Mouse (Mus musculus) liver, embryonic 16.5 days (tissue): ENCODE results near the gene Mknk1. TPM values are rescaled to one million over a fixed set of nuclear protein-coding genes. Genes with fewer than 3 reads are reported as not detected.
A peak's percentile ranks its signal among the peaks of the same experiment; 100 is the strongest.

Experiments
- ATAC-seq: fragments of 200-750 bp; cut with Nextera tagmentation; 2 replicates; pipeline ENCODE4 v1.8.0; 2017; ENCODE audit warnings: low read depth, mild to moderate bottlenecking, moderate number of reproducible peaks, moderate library complexity
- H3K27ac ChIP-seq: fragments of 300-500 bp; sonication (generic); 2 replicates; pipeline ENCODE4 v1.5.1; 2014; ENCODE audit warnings: mild to moderate bottlenecking, low read length
- H3K27me3 ChIP-seq: fragments of 300-500 bp; sonication (generic); 2 replicates; pipeline ENCODE4 v1.6.1; 2014; ENCODE audit warnings: low read depth, low read length, mixed read lengths; ENCODE audit not compliant: control insufficient read depth, insufficient read depth
- H3K36me3 ChIP-seq: fragments of 300-500 bp; sonication (generic); 2 replicates; pipeline ENCODE4 v1.6.1; 2014; ENCODE audit warnings: mild to moderate bottlenecking; ENCODE audit not compliant: control insufficient read depth, insufficient read depth
- H3K4me1 ChIP-seq: fragments of 300-500 bp; sonication (generic); 2 replicates; pipeline ENCODE4 v1.6.1; 2014; ENCODE audit warnings: low read depth, low read length, mixed read lengths; ENCODE audit not compliant: control insufficient read depth
- H3K4me2 ChIP-seq: fragments of 300-500 bp; sonication (generic); 2 replicates; pipeline ENCODE4 v1.6.1; 2014; ENCODE audit warnings: low read depth, low read length, mixed read lengths
- H3K4me3 ChIP-seq: fragments of 300-500 bp; sonication (generic); 2 replicates; pipeline ENCODE4 v1.5.1; 2014; ENCODE audit warnings: low read depth, mild to moderate bottlenecking, low read length
- H3K9ac ChIP-seq: fragments of 300-500 bp; sonication (generic); 2 replicates; pipeline ENCODE4 v1.6.1; 2014; ENCODE audit warnings: low read depth, low read length
- H3K9me3 ChIP-seq: fragments of 300-500 bp; sonication (generic); replicated peaks from 2 replicates; pipeline ENCODE4 v1.6.1; 2016; ENCODE audit warnings: low read length; ENCODE audit not compliant: control insufficient read depth
- WGBS: fragments of 180-500 bp; shearing (Covaris S2); extraction: QIAGEN DNeasy Blood & Tissue Kit; methylation state at CpG from one replicate; pipeline ENCODE4 v1.1.7; 2014; ENCODE audit not compliant: insufficient replicate concordance; 5-methylcytosine and 5-hydroxymethylcytosine counted together
- polyA plus RNA-seq: library from polyadenylated mRNA; unstranded; fragments of >200 nt; fragmentation: Nextera tagmentation; extraction: Ambion mirVana; gene quantifications from 2 replicates; pipeline ENCODE4 v1.2.1, GENCODE M21; 2015

The Mknk1 gene
- polyA plus RNA-seq, 1 experiment from 2014 or later: 30.9 TPM

GRCm38 (mm10) chr4:115832040-115832439, 7.0 kb upstream of the Mknk1 start:
- no peaks in the 10 kb centered on the region for H3K9me3 ChIP-seq
- H3K4me3 ChIP-seq: no peak overlapping the region
- no peak for ATAC-seq
- H3K9ac ChIP-seq: no peak overlapping the region
- no peak overlapping the region for H3K4me2 ChIP-seq
- H3K4me1 ChIP-seq: peaks cover 37% of the 10 kb centered on the region
- H3K36me3 ChIP-seq: peaks cover 15% of the 10 kb centered on the region
- 38% methylated on average over 2 of the region's 2 CpGs for WGBS
- no peaks in the 10 kb centered on the region for H3K27me3 ChIP-seq
- H3K27ac ChIP-seq: no peak overlapping the region

GRCm38 (mm10) chr4:115835576-115835975, 3.4 kb upstream of the Mknk1 start:
- 65% methylated on average over 2 of the region's 2 CpGs for WGBS
- Histone ChIP-seq H3K4me3 (no peak overlapping the region), H3K27me3 (no peaks in the 10 kb centered on the region), H3K4me1 (peaks cover 24% of the 10 kb centered on the region), H3K9me3 (no peaks in the 10 kb centered on the region), H3K27ac (no peak overlapping the region), H3K36me3 (peaks cover 15% of the 10 kb centered on the region), H3K9ac (no peak overlapping the region; the same call in 1 of the 2 replicates), H3K4me2 (no peak overlapping the region)
- ATAC-seq: no peak

- H3K9me3 ChIP-seq: no peaks in the 10 kb centered on the region
- WGBS: 25% methylated on average over 4 of the region's 4 CpGs
- peak overlapping the region; percentile 89 for H3K4me3 ChIP-seq
- no peak overlapping the region for H3K27ac ChIP-seq
- H3K36me3 ChIP-seq: peaks cover 8% of the 10 kb centered on the region
- no peak for ATAC-seq
- peak overlapping the region; percentile 85 for H3K4me2 ChIP-seq
- no peak overlapping the region; the same call in 1 of the 2 replicates for H3K9ac ChIP-seq
- H3K27me3 ChIP-seq: no peaks in the 10 kb centered on the region
- H3K4me1 ChIP-seq: peaks cover 28% of the 10 kb centered on the region
Measured at GRCm38 (mm10) chr4:115838196-115838595, 802 bp upstream of the Mknk1 start.

- peak overlapping the region; percentile 90 for H3K9ac ChIP-seq
- H3K4me3 ChIP-seq: peak overlapping the region; percentile 89
- peaks cover 3% of the 10 kb centered on the region; the same call in 1 of the 2 replicates for H3K36me3 ChIP-seq
- peak overlapping the region; percentile 85 for H3K4me2 ChIP-seq
- no peaks in the 10 kb centered on the region for H3K9me3 ChIP-seq
- H3K27ac ChIP-seq: peak overlapping the region; percentile 88
- no peak for ATAC-seq
- no peaks in the 10 kb centered on the region for H3K27me3 ChIP-seq
- peaks cover 28% of the 10 kb centered on the region for H3K4me1 ChIP-seq
- 42% methylated on average over 4 of the region's 4 CpGs for WGBS
Measured at GRCm38 (mm10) chr4:115839956-115840355, 958 bp downstream of the Mknk1 start.

GRCm38 (mm10) chr4:115840842-115841241, 1.8 kb downstream of the Mknk1 start:
- Histone ChIP-seq H3K27me3 (no peaks in the 10 kb centered on the region), H3K4me3 (no peak overlapping the region), H3K36me3 (peaks cover 3% of the 10 kb centered on the region; the same call in 1 of the 2 replicates), H3K4me2 (peak overlapping the region; percentile 85; the same call in 1 of the 2 replicates), H3K9ac (no peak overlapping the region), H3K27ac (no peak overlapping the region), H3K4me1 (peaks cover 26% of the 10 kb centered on the region), H3K9me3 (no peaks in the 10 kb centered on the region)
- ATAC-seq: no peak
- 80% methylated on average over 4 of the region's 4 CpGs for WGBS

GRCm38 (mm10) chr4:115846656-115847055, 7.7 kb downstream of the Mknk1 start:
- H3K9ac ChIP-seq: no peak overlapping the region
- H3K36me3 ChIP-seq: peaks cover 14% of the 10 kb centered on the region
- 58% methylated on average over 2 of the region's 2 CpGs for WGBS
- H3K4me1 ChIP-seq: peaks cover 58% of the 10 kb centered on the region
- H3K27ac ChIP-seq: peak overlapping the region; percentile 92; the same call in 1 of the 2 replicates
- H3K27me3 ChIP-seq: no peaks in the 10 kb centered on the region
- no peak for ATAC-seq
- H3K9me3 ChIP-seq: no peaks in the 10 kb centered on the region
- H3K4me2 ChIP-seq: no peak overlapping the region
- H3K4me3 ChIP-seq: no peak overlapping the region

- Histone ChIP-seq H3K4me2 (peak overlapping the region; percentile 71), H3K9me3 (no peaks in the 10 kb centered on the region), H3K27ac (peak overlapping the region; percentile 92), H3K36me3 (peaks cover 16% of the 10 kb centered on the region), H3K4me3 (no peak overlapping the region), H3K27me3 (no peaks in the 10 kb centered on the region), H3K4me1 (peaks cover 58% of the 10 kb centered on the region), H3K9ac (peak overlapping the region; percentile 7)
- 24% methylated on average over 5 of the region's 5 CpGs for WGBS
- ATAC-seq: no peak
Measured at GRCm38 (mm10) chr4:115847377-115847776, 8.4 kb downstream of the Mknk1 start.

- no peaks in the 10 kb centered on the region for H3K9me3 ChIP-seq
- peak overlapping the region; percentile 50; the same call in 1 of the 2 replicates for H3K9ac ChIP-seq
- H3K4me1 ChIP-seq: peaks cover 56% of the 10 kb centered on the region
- peaks cover 15% of the 10 kb centered on the region for H3K36me3 ChIP-seq
- peak overlapping the region; percentile 71 for H3K4me2 ChIP-seq
- no peak overlapping the region for H3K4me3 ChIP-seq
- no peak for ATAC-seq
- WGBS: 32% methylated on average over 1 of the region's 1 CpGs
- no peaks in the 10 kb centered on the region for H3K27me3 ChIP-seq
- H3K27ac ChIP-seq: peak overlapping the region; percentile 92
Measured at GRCm38 (mm10) chr4:115848083-115848482, 9.1 kb downstream of the Mknk1 start.

GRCm38 (mm10) chr4:115848990-115849677, 10.1 kb downstream of the Mknk1 start:
- peak overlapping the region; percentile 31 for H3K4me3 ChIP-seq
- peaks cover 58% of the 10 kb centered on the region for H3K4me1 ChIP-seq
- 8% methylated on average over 8 of the region's 8 CpGs for WGBS
- peak overlapping the region; percentile 71 for H3K4me2 ChIP-seq
- peaks cover 15% of the 10 kb centered on the region for H3K36me3 ChIP-seq
- peak; percentile 99 for ATAC-seq
- H3K9me3 ChIP-seq: no peaks in the 10 kb centered on the region
- peak overlapping the region; percentile 50 for H3K9ac ChIP-seq
- no peaks in the 10 kb centered on the region for H3K27me3 ChIP-seq
- peak overlapping the region; percentile 92 for H3K27ac ChIP-seq
